Mouse (Mus musculus) retina, embryonic 14.5 days (tissue): ENCODE measurements at regions not wholly inside any gene's neighbourhood (a gene's known extent, or its start where the extent isn't known, plus 50 kb on each side); places are given as distances from the start of the nearest gene placed in this dataset.
A peak's percentile ranks its signal among the peaks of the same experiment; 100 is the strongest.
"Not testable (repeated sequence)": the region's sequence is repeated elsewhere in the genome, so short reads cannot be mapped to it uniquely, and the experiment has no call there.

Experiments used
- DNase-seq: peaks from one replicate; pipeline ENCODE4 v3.0.0-alpha.2; 2015; ENCODE audit warnings: low spot score

DNA sequence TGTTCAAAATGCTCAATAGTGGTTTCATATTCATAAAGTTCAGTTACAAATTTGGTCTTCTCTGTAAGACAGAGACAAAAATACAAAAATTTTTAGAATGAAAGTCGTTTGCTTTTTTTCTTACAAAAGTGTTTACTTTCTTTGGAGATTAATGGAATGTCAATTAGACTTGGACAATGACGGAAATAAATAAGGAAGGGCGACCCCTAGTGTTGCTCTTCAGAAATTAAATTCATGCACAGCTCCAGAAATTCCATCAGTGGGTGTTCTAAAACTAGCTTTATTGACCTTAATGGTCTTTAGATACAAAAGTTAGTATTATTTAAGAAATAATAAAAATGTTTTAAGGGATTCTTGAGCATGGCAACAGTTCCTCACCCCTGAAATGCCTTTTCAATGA lies 141.8 kb upstream of the Lama2 start:
- peak; percentile 77 for DNase-seq

DNA sequence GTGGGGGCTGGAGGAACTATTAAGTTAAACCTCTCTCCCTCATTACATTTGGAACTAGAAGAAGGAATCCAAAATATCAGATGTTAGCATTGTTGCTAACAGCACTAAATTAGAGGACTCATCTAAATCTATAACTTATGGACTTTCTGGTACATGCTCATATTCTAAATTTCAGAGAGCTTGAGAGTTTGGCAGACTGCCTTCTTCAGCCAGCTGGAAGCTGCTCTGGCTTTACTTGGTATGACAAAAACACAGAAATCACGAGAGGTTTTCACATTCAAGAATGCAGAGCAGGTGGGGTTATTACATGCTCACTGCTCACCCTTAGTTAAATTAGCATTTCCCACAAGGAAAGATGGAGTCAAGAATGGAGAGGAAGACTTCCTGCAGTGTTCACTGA lies 182.8 kb upstream of the Lama2 start:
- DNase-seq = no peak

DNA sequence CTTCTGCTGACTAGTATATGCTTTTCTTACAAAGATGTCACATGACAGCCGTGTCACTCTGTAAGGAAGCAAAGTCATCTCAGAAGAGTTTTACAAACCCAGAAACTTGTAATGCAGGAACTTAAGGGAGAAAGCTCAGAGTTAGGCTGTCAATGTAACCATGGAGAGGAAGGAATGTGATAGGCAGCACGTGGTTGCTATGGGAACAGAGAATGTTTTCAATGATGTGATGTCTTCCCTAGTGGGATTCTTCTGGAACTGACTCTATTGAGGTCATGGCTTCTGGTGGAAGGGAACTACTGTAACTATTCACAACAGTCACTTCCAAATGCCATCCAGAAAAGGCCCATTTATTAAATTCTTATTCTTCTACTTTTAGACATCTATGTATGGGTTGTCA lies 190.0 kb upstream of the Lama2 start:
- DNase-seq = peak; percentile 12

DNA sequence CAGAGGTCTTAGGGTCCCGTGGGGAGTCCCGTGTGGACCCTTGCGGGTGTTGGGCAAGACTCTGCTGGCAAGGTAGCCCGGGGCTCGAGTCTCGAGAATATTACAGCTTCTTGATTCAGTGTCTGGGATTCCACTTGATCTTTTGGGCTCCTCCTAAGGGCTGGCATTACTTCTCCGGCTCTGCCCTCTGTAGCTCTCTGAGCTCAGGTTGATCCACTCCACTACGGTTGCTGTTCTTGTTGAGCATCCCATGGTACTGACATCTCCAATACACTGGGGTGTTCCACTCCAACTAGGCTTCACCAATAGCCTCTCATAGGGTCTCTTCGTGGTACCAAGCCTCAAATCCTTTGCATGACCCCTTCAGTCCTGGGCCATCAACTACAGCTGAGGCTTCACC lies 206.1 kb upstream of the Lama2 start:
- DNase-seq = not testable (repeated sequence)

DNA sequence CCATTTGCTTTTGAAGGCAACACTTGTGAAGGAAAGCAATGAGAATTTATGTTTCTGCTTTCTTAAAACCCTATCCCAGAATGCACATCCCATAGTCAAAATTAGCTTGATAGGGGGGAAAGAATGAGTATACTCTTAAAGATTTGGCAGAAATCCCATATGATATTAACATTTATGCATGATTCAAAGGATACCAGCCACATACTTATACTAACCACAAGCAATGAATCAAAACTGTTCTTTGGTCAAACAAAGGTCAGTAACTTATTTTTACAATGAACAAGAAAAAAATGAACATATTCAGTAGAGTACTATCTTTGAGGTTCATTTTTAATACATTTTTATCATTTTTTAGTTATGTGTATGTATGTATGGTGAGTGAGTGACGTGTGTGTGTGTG lies 208.8 kb upstream of the Lama2 start:
- no peak for DNase-seq

DNA sequence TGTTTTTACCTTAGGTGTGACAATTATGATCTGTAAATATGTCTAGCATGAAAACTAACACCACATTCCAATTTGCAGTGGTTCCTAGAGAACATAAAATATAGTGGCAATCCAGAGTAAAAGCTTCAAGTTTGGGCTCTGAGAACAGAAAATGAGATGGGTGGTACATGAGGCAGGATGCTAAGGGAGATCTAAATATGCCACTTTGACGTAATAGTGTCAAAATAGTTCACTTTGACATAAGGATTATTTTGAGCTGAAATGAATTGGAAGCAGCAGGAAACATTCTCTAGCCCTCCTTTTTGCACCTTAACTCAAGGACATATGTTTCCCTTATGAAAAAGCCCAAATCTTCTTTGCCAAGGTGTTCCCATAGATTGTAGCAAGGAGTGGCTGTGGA lies 219.1 kb upstream of the Lama2 start:
- DNase-seq = no peak

DNA sequence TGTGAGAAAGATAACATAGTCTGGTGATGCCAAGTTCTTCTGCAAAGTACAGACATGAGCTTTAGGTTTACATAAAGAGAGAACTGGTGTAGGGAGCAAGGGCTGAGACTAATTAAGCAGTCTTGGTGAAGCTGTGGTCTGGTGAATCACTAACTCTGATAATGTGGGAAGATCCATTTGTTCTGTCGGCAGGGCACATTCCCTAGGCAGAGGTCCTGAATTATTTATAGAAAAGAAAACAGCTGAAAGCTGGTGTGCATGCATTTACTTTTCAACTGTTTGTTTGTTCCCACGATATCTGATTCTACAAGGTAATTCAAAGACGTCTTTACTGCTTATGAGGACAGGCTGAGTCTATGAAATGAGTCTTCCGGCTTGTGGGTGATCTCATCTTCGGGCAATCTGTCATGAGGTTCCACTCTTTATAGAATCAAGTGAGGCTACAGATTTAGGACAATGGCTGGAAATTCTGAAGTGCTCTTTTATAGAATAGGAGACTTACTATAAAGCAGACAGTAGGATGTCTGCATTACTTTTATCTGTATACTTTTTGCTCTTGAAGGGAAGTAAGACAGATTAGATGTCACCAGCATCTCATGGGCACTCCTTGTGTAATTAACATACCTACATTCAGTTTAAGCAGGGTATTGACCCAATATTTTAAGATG lies 221.6 kb upstream of the Lama2 start:
- DNase-seq = no peak

DNA sequence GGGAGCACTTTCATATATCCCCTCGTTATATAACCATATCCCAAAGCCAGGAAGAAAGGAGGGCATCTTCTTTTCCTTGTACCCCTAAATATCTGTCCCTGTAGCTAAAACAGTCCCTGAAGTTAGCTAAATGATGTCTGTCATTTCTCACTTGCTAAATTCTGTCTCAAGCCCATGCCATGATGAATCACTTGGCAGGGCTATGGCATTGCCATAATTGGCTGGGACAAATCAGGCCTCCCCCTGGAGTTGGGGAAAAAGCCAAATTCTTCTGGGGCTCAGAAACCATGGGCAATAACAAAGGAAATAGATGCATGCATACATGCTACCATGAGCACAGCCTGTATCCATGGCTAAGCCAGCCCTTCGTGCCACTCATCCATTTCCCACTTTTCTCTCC lies 223.5 kb upstream of the Lama2 start:
- DNase-seq = no peak

DNA sequence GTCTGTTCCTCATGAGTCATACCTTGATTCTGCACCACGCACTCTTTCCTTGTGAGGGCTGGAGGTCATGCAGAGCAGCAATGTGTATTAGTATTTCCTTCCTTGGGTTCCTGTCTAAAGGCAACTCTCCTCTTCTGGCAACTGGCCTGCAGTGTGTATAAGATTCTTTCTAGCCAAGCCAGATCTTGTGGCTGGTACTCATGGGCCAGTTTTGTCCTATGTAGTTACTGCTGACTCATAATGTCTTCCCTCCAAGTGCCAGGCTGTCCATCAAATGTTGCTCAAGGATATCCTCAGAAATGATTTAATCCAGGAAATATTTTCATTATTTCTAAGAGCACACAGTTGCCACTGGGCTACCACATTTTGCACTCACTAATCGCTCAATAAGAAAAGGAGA lies 211.0 kb upstream of the Ptprk start:
- DNase-seq = no peak

DNA sequence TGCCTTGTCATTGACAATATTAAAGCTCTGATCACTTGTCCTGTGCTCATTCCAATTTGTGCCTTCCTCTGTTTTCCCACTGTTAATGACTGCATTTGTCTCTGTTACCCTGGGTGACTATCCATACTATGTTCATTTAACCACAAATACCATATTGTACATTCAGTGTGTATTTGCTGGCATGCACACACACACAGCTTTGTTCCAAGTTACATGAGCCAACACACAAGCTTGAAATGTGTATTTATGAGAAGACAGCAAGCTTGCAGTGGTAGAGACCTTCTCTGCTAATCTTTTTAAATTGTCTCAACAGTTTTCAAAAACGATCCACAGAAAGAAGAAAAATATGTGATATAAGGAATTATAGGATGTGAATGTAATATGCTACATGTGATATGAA lies 193.8 kb upstream of the Ptprk start:
- no peak for DNase-seq

DNA sequence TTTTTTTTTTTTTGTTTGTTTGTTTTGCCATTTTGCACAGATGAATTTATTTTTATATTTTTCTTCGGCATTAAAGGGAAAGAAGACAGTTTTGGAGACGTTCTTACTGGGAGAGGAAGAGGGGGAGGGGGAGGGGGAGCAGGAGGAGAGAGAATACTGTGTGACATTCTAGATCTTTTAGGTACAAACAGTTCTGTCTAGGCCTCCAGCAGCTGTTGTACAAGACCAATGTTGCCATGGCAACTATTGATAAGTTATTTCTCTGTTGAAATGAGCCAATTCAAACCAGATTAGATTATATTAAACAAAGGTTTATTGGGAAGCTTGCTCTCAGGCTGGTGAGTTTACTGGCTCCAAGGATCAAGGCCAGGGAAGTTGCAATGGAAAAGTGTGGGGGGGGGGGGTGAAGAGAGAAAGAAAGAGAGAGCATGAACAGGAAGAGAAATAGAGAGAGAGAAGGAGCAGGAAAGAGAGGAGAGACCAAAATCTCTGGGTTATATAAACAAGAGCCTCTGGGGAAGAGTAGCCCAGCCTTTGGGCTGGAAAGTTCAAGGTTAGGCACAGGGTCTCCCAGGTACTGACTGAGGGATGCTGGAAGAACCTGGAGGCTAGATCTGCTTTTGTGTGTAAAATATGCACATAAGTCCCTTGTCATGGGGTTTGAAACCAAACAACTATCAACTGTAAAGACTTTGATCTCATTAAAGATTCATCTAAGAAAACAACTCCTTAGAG lies 182.7 kb upstream of the Ptprk start:
- DNase-seq = no peak

DNA sequence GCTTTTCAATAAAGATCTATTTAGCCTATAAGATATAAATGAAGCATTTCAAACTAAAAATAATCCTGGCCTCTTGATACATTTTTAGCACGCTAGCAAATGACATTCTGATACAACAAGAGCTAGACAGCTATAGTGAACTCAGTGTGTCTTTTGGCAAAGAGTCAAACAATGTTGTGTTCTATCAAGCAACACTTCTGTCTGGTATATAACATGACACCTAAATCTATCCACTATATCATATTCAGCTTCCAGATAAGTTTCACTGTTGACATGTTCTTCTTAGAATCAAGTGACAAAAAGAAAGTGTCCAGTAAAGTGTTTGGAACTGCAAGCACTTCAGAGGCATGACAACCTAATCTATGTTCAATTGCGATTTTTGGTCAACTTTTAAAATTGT lies 158.2 kb upstream of the Ptprk start:
- DNase-seq = no peak

DNA sequence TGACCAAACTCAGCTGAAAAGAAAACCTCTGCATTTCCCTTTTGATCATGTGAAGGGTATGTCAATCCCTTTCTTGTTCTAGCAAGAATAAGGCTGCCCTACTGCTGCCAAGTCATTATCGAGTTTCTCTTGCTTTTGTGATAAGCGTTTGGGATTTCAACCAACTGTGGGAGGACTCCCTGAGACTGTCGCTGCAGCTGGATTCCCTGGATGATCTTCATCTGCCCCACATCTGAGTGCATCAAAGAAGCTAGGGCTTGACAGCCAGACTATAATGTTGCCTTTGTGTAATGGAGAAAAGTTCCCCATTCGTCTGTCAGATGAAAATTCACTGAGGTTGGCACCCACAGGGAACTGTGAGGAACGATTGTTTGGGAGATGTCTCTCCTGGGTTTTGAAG lies 147.4 kb upstream of the Ptprk start:
- no peak for DNase-seq

DNA sequence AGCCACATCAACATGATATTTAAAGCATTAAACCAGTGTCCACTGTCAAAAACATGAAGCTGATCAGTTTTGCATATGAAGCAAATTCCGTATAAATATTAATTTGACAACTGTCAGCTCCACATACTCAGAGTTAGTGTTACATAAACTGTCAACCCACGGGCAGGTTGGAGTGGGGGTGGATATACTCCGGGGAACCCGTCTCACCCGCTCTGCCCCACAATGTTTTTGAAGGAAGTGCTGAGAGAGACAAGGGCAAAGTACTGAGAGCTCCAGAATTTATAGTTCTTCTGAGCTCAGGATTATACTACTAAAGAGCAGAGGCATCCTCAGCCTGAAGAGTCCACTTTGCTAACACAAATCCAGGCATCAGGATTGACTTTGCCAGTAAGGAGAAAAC lies 132.5 kb upstream of the Ptprk start:
- DNase-seq = no peak

DNA sequence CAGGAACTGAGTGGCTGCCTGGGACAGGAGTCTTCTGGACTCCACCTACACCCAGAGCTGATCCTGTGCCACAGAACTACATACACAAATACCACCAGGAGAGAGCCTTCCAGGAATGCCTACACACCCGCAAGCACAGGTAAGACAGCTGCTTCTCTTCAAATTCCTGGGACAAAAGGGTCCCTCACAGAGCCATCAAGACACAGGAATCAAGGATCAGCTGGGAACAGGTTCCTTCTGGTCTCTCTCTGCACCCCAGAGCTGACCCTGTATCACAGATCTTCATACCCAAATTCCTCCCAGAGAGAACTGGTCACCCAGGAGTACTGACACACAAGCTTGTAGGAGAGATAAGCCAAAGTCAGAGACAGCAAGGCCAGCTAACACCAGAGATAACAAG lies 125.5 kb upstream of the Ptprk start:
- no peak for DNase-seq

DNA sequence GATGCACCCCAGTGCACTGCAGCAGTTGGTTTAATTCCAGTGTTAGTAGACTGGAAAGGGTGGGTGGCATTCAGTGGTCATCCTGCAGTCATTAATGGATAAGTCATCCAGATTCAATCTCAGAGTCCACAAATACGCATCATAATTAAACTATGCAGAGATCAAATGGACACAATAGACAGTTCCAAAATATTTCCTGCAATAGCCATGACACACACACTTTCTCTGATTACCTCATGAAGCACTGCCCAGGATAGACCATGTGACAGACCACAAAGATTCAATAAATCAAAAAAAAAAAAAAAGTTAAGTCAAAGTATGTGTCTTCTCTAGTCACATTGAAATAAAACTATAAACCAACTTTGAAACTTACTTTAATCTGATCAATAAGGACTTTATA lies 106.4 kb upstream of the Ptprk start:
- DNase-seq = no peak

DNA sequence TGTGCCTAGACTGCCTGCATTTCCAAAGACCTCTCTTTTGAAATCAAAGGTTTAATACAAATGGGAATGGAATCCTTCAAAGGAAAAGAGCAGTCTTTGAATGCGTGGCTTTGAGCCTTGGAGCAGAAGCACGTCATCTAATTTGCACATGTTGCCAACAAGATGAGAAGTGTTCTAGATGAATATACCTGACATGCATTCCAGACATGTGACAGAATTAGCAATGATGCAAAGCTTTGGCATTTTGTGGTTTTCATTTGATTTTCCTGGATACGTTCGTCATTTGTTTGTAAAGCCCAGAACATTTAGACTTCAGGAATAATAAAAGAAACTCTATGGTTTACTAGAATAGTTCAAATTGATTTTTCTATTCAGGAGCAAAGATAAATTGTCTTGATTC lies 90.6 kb upstream of the Ptprk start:
- DNase-seq = no peak

DNA sequence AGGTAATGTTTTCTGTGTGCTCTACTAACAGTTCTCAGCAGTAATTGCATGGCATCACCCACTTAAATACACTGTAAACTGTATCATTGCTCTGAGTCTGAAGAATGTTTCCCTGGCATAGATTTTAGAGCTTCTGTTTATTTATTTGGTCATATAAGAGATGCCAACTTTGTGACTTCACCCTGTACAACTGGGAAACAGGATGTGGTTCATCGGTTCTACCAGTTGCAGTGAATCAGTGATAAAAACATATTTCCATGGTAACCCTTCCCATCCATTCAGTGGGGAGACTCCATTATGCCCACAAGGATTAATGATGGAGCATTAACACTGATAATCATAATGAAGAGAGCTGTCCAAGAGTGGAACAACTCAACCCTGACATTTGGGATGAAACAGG lies 89.6 kb upstream of the Ptprk start:
- DNase-seq = no peak

DNA sequence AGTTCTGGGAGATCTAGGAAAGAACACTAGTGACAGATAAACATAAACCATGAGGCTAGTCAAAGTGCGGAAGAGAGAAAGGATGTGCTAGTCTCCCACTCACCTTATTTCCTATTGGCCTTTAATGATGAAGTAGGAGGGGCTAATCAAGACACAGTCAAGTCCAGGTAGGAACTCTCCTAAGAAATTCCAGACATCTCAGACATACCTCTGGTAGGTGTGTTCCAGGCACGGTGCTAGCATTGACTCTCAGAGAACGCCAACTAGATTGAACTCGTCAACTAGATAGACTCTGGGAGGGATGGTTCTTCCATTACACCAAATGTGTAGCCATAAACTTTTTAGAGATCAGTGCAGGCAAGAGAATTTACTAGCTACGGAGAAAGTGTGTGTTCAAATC lies 87.6 kb upstream of the Ptprk start:
- DNase-seq = no peak

DNA sequence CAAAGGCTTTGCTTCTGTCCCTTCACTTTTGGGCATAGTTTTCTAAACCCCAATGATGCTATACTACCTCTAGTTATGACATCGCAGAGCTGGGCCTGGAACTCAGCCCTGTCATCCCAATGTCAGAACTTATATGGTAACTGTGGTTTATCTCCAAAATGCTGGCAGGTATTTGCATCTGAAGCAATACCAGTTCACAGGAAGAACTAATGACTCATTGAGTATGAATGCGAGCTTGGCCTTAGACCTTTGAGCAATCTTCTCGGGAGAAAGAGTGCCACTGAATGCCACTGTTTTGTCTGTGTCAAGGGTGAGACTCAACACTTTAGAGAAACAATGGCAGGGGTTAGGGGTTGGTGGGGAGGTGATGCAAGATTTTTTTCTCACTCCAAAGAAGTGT lies 86.6 kb upstream of the Ptprk start:
- no peak for DNase-seq

DNA sequence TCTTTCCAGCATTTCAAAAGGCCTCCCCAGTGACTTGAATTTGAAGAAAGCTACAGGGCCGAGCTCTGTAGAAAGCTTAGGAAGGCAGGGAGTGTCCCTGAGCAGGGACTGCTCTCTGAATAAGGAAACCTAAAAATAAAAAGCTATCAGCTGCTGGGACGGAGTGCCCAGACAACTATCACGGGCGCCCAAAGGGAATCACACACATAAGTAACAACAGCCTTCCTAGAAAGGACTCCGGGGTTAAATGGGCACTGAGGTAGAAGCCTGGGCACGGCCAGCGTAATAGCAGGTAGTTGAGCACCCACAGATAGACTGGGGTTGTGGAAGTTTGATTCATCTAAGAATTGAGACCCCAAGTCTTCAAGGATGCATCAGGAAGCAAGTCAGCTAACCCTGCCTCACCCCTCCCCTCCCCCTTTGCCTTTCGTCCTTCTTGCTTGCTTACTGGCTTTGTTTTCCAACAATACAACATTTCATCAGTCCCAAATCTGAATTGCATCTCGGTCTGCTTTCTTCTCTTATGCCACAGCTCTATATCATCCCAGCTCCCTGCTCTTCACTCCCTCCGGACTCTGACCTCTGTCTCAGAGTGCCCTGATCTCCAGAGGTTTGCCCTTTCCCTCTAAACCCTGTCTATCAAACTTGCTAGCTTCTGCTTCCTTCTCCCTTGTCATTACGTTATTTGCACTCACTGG lies 84.1 kb upstream of the Ptprk start:
- no peak for DNase-seq

DNA sequence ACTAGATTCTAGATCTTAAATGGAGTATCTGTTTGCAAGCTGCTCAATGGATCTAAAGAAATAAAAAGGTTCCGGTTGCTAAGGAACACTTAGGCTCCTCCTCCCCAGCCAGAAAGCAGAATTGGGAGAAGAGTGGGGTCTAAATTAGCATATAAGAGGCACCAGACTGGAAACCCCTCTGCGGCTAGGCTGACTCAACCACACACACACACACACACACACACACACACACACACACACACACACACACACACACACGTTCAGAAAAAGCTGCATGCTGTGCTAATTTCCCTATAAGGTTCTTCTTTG lies 83.6 kb upstream of the Ptprk start:
- DNase-seq = no peak

DNA sequence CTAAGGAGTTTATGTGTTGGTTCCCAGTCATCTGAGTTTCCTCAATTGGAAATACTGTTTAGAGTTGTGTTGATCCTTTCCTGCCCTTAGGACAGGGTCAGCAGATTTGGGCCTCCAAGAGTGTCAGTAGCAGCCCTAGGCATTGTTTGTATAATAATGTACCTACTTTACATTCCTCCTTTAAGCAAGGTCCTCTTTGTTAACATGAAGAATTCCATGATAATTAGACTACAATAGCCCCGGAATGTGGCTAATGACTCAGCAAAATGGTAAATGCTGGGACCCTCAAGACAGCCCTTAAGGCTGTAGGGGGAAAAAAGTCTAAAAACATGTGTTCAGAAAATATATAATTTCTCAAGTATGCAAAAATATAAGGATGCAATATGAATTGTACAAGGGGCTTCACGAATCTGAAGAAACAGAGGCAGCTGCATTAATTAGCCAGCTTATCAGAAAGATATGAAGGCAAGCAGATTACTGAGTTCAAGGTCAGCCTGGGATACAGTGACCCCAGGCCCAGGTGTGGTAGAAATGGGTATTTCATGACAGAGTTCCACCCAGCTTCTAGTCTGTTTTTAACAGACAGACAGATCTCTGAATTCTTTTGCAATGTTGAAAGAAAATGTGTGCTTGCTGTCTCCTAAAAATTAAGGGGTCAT lies 80.1 kb upstream of the Ptprk start:
- DNase-seq = no peak
